Mouse (Mus musculus) urinary bladder, postnatal 14 days (tissue): ENCODE measurements around the gene Lect2.
A peak's percentile ranks its signal among the peaks of the same experiment; 100 is the strongest.

Source experiments
- DNase-seq: peaks from one replicate; pipeline ENCODE4 v3.0.0; 2021; ENCODE audit warnings: low spot score

Gene Lect2

GRCm38 (mm10) chr13:56556701-56557100 lies 8.4 kb upstream of the Lect2 start:
- DNase-seq, result no peak

- peak; percentile 56 for DNase-seq
Observed at GRCm38 (mm10) chr13:56555957-56556356, 7.7 kb upstream of the Lect2 start.

DNA sequence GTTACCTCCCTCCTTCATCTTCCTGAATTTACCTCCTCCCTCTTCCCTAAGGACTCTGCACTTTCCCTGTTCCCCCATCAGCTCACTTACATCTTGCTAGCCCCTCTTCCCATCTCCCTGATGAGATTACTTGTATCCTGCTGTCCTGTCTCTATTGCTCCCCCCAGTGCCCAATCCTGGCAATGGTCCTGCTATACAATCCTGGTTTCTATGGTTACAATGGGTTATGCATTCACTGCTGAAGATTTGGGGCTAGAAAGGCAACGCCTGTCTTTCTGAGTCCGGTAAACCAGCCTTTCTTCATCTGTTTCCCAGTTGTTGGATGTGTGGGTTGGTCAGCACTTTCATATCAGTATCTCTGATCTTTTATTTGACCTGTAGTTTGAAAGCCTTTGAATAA lies 6.1 kb upstream of the Lect2 start:
- DNase-seq, result no peak

- DNase-seq, result no peak
Observed at GRCm38 (mm10) chr13:56553923-56554322, 5.6 kb upstream of the Lect2 start.

- no peak for DNase-seq
Observed at GRCm38 (mm10) chr13:56551661-56552060, 3.4 kb upstream of the Lect2 start.

DNA sequence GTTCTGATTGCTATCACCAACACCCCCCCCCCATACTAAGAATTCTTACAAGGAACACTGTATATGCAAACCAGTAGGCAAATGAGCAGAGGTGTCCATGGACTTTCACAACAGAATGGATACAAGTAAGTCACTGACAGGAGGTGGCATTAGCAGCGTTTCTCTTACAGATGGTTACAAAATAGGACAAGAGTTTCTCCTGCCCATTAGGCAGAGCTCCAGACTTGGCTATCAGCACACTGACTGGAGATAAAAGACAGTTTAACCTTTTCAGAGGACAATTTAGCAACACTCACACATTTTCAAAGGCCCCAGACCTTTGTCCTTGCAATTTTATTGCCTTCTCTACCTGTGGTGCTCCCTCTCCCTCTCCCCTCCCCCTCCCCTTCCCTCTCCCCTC lies 2.3 kb upstream of the Lect2 start:
- DNase-seq, result no peak

DNA sequence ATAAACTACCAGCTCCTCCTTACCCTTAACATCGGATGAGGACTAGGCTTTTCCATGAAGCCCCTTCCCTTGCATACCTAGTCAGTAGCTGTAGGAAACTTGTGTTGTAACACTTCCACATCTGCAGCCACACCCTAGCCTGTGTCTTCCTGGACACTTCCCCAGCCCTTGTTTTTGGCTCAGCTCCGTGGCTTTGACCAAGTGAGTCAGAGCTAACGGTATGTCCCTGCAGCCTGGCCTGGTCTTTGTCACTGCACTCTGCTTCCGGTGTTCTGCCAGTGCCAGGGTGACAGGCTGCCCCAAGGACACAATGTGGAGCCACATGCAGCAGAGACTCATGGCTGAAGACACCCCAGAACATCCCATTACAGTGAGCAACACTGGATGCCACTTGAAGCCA lies 1.1 kb upstream of the Lect2 start:
- DNase-seq, result peak; percentile 24

GRCm38 (mm10) chr13:56544956-56545355 lies 3.3 kb downstream of the Lect2 start:
- DNase-seq, result no peak

DNA sequence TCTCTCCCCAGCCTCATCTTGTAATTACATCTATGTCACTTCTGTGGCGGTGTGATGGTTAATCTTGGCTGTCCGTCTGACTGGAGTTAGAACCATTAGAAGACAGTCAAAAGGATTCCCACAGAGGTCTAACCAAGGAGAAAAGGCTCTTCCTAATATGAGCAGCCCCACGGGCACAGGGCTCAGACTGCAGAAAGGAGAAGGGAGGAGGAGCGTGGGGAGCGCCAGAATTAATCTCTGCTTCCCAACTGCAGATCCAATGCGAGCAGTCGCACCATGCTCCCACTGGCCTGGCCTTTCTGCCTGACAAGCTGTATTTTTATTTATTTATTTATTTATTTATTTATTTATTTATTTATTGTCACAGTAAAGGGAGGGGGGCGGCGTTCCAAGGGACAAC lies 4.5 kb downstream of the Lect2 start:
- DNase-seq, result no peak

DNA sequence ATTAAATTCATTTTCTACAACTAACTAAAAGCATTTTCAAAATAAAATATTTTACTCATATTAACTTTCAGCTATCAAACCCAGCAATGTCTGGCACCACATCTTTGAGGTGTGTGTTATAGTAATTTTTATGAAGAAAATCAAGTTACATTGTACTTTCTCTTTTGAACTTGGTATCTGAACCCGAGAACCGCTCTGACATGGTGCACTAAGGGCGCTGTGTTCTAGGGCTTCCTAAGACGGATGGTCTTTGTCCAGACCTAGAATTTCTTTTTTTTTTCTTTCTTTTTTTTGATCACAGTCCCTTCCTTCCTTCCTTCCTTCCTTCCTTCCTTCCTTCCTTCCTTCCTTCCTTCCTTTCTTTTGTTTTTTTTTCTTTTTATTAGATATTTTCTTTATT lies 8.5 kb downstream of the Lect2 start:
- DNase-seq, result peak; percentile 41

DNA sequence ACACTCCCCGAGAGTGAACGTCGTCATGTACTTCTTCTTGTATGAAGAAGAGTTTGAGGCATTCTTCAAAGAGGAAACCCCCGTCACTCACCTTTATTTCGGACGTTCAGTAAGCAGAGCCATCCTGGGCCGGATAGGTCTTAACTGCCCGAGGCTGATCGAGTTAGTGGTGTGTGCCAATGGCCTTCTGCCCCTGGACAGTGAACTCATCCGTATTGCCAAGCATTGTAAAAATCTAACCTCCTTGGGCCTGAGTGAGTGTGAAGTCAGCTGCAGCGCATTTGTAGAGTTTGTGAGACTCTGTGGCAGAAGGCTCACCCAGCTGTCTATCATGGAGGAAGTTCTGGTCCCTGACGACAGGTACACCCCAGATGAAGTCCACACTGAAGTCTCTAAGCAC lies 11.3 kb downstream of the Lect2 start:
- no peak for DNase-seq

GRCm38 (mm10) chr13:56535570-56535969 lies 12.7 kb downstream of the Lect2 start:
- no peak for DNase-seq

DNA sequence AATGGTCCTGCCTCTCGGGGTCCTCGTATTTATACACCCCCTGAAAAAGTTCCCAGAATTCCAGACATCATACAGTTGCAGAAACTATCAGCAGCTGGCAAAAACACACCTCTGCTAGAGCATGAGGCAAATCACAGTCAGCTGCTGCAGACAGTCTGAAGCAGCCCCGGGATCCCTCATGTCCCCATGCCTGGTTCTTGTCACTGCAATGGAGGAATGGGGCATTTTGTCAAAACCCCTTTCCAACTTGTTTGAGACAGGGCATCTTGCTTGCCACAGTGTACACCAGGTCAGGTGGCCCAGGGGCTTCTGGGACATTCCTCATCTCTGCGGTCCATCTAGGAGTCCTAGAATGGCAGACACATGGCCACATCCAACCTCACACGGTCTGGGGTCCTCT lies 13.4 kb downstream of the Lect2 start:
- DNase-seq, result no peak

DNA sequence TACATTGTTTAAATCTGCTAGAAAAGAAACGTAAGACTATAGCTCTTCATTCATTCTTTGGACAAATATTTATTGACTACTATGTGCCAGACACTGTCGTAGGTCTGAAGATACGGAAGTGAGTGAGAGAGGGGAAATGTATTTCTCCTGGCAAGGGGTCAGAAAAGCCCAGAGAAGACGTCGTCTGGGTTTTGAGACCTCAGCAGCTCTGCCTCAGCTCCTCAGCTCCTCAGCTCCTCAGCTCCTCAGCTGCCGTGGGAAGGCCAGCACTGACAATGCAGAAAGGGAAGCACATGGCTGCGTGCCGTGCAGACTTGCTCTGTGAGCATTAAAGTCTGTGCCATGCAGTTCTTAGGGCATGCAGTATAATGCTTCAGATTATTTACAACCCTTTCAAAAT lies 18.6 kb downstream of the Lect2 start:
- DNase-seq, result no peak

GRCm38 (mm10) chr13:56529031-56529430 lies 19.3 kb downstream of the Lect2 start:
- DNase-seq, result no peak

DNA sequence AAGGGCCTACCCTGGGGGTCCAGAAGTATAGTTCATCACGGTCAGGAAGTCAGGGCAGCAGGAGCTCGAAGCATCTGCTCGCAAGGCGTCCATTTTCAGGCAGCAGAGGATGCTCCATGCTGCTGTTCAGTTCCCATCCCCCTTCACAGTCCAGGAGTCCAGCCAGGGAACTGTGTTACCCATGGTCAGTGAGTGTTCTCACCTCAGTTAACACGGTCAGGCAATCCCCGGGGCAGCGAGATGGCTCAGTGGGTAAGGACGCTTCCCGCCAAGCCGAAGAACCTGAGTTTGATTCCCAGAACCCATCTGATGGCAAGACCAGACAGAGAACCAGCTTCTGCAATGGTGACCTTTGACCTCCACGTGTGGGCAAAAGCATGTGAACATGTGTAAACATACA lies 20.0 kb downstream of the Lect2 start:
- no peak for DNase-seq

GRCm38 (mm10) chr13:56527846-56528245 lies 20.5 kb downstream of the Lect2 start:
- no peak for DNase-seq

DNA sequence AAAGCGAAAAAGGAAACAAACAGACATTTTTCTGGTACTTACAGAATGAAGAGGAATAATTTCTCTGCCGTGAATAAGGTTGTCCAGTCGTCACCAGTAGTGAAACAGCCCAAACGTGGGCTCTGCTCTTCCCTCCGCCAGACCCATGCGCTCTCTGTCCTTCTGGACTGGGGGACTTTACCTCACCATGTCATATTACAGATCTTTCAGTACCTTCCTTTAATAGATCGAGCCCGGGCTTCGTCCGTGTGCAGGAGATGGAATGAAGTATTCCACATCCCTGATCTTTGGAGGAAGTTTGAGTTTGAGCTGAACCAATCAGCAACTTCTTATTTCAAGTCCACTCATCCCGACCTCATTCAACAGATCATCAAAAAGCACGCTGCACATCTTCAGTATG lies 21.4 kb downstream of the Lect2 start:
- DNase-seq, result no peak

DNA sequence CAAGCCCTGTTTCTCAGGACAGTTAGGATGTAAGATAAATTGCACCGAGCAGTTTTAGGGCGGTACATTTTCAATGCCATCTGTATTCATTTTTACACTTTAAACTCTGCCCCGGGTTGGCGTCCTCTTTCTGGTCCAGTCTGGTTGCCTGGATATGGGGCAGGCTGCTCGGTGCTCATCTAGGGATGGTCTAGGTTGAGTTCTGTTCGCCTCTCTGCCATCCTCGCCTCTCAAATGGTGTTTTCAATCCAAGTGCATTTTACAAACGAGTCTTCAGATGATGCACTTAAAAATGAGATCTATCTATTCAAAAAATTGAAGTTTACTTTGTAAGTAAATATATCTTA lies 25.5 kb downstream of the Lect2 start:
- DNase-seq, result no peak

DNA sequence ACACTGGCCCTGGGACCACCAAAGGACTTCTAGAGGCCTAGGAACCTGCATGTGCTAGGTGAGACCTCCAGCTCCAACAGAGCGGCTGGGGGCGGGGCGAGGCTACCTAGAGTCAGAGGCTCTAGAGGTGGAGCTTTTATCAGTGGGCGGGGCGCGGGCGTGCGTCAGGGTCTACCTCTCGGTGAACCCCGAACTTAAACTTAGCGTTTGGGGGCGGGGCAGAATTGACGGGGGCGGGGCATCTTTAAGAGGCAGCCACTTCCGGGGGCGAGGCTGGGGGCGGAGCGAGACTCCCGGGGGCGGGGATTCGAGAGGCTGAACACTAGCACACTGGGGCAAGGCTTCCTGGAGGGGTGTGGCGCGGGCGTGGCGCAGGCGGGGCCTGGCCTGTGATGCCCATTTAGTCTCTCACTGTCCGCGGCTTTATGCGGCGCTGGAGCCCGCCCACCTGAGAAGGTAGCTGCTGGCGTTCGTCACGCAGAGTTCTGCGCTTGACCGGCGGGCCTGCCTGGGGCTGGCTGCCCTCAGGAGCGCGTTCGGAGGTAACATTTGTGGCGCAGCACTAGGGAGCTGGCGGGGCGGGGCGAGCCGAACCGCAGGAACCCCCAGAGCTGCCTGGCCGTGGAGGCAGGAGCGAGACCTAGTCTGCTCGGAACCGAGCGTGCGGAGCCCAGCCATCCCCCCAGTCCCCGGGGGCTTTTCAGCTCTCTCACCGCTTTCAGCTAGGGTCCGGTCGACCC lies 26.1 kb downstream of the Lect2 start, which contains the start of gene Fbxl21:
Gene Fbxl21 (plus strand): TSS at position 392 of the 740 bp plus-strand sequence.
- peak; percentile 95 for DNase-seq

GRCm38 (mm10) chr13:56516816-56517215 lies 31.5 kb downstream of the Lect2 start:
- DNase-seq, result no peak

- DNase-seq, result no peak
Observed at GRCm38 (mm10) chr13:56516311-56516710, 32.0 kb downstream of the Lect2 start.

GRCm38 (mm10) chr13:56513595-56513994 lies 34.7 kb downstream of the Lect2 start:
- DNase-seq, result no peak

DNA sequence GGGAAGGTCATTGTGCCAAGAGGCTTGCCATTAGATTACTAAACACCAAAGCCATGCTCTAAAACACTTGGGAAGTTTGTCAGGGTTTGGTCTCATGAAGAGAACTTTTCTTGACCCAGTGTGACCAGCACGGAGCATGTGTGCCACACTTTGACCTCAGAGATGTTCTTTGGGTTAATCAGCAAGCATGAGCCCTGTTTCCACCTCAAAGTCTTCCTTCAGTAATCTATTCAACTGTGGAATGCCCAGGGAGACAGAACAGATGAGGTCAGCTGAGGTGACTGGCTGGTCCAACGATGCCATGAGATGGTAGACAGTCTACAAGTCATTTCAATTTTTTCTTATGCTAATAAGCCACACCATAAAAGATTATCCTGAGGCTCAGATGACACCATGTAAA lies 38.5 kb downstream of the Lect2 start:
- no peak for DNase-seq
